Mouse (Mus musculus): ENCODE results near the gene Clrn1. TPM values are rescaled to one million over a fixed set of nuclear protein-coding genes. Genes with fewer than 3 reads are reported as not detected.
"Not testable (repeated sequence)": the region's sequence is repeated elsewhere in the genome, so short reads cannot be mapped to it uniquely, and the experiment has no call there.

The Clrn1 gene
- not detected for total RNA-seq (2021)

DNA sequence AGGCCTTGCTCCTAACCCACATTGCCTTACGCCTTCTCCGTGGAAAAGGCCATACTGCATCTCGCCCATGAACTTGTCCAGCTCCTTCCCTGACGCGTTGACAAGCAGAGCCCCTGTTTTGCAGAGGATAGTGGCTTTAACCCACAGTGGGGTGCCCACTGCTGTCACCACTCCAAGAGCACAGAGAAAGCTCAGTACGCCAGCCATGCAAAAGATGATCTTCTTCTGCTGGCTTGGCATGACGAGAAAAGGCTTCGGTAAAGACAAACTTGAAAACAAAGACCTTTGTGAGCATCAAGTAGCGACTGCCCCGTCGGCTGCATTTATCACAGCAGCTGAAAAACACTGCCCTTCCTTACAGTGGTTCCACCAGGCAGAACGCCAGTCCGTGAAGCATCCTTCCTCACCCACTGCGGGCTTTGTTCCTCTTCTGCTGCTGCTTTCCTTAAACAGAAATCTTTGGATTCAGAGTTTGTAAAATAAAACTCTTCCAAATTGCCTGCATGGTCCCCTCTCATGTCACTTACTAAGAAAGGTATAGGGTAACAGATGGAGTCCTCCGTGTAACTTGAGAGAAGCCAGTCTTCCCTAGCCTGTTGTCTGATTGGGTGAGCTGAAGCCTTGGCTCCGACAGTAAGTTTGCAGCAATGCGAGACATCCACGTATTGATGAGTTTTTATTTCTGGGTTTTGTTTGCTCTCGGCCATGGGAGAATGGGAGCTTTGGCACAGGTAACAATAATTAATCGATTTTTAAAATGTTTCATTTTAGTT lies at the start of gene Clrn1:
Gene Clrn1, minus strand, starts transcription at position 540 of the 773 bp plus-strand sequence.
- DNase-seq (ENCODE audit: low spot score), result no peak

DNA sequence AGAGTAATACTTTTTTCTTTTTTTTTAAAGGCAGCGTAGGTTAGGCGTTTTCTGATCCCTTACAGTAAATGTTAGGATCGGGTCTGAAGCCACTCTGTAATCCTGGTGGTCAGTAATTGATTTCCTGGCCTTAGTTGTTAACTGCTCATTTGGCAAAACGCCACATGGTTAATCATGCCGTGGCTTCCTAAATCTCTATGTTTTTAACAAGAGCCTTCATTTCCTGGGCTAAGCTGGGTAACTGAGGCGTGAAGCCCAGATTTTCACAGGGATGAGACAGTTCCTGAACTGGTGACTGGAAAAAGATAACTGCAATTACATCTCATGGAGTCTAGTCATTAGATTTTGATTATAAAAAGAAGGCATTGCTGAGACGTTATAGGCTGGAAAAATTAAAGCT lies 38.9 kb upstream of the Clrn1 start:
- DNase-seq (ENCODE audit: low spot score), result no peak

More for the DNA sequence above, at the start of gene Clrn1:
- intact Hi-C loops (cut with DNase I), result no loop called here

DNA sequence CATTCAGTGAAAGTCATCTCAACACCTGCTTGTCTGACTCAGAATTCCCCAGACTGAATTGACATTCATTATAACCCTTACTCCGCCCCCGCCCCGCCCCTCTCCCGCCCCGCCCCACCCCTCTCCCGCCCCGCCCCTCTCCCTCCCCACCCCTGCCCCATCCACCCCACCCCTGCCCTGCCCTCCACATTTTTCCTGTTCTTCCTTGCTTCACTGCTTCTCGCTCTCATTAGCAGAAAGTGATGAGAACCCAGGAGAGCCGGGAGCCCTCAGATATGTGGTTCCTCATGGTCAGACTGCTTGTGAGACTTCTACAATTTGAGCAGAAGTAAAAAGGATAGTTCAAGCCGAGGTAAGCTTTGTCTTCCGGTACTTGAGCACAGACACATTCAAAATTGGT lies 38.0 kb upstream of the Clrn1 start:
- intact Hi-C loops (cut with DNase I), result no loop called here
- no peak for DNase-seq (ENCODE audit: low spot score)

More for the DNA sequence above, 38.9 kb upstream of the Clrn1 start:
- intact Hi-C loops (cut with DNase I), result no loop called here

DNA sequence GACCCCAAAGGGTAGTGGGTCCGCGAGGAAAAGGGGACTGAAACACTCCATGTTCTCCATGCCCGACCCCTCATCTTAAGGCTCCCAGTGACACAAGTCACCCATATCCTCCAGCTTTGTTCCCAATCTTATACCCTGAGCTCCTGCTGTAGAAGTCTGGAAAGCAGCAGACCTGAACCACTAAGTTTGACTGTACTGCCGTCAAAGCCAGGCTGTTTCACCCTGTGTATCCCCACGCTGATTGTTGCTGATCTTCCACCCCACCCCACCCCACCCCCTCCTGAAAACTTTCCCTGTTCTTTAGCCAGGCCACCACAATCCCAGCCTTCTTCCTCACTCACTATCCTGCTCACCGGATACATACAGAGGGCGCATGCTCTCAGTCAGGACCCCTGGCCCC lies 37.5 kb upstream of the Clrn1 start:
- intact Hi-C loops (cut with DNase I), result no loop called here
- no peak for DNase-seq (ENCODE audit: low spot score)

DNA sequence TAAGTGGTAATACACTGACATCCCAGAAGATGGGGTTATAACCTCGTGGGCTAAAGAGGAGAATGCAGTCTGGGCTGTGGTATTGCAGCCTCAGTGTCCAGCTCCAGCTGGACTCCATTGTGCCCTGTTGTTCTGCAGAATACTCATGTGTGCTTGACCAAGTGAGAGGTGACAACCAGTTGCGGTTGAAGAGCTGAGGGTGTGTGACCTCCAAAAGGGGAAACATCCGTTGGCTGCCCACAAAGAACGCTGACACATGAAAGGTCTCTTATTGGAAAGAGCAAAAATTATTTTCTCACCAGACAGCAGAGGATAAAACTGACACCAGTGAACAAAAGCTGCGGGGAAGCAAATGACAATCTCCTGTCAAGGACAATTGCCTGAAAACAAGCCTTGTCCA lies 36.2 kb upstream of the Clrn1 start:
- no peak for DNase-seq (ENCODE audit: low spot score)
- intact Hi-C loops (cut with DNase I), result no loop called here

DNA sequence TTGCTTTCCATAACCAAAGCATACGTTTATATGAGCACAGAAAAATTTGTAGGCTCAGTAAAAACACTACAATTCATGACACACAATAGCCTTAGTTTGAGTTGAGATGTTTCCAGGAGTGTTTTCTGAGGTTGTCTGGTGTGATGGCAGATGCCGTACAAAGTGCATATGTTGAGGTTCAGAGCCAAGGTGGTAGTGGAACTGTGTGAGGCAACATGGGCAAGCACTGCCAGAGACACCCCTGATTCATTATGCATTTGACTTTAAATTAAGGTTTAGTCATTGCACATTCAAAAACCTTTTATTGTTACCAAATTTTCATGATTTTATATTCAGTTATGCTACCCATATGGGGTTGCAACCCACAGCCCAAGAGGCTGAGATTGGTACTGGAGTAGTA lies 19.5 kb upstream of the Clrn1 start:
- no peak for DNase-seq (ENCODE audit: low spot score)
- intact Hi-C loops (cut with DNase I), result no loop called here

DNA sequence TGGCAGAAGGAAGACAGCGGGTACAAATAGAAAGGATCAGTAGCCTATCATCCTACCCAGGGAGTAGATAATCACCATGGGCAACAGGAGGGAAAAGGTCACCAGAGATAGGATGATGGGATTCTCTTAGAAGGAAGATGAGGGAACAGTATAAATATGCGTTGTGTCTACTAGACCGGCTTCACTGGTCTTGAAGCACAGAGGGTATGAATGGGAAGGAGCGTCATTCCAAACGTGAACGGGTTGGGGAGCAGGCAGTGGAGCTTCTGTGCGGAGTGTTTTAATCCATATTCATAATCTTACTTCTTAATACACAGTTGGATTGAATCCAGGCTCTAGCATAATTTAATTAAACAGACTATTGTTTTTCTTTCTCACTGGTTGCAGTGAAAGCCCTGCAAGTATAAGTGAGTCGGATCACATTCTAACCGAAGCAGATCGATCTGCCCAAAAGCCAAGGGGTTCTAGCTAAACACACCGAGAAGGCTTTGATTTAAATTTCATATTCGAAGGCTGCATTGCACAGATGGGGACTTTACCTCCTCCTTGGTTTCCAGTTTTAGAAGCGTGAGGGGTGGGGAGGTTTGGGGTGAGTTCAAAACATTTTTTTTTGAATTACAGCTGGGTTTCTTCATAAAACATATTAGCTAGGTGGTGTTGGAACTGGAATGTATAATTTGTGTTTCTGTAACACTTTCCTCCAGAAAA lies 17.1 kb upstream of the Clrn1 start:
- no peak for DNase-seq (ENCODE audit: low spot score)
- intact Hi-C loops (cut with DNase I), result no loop called here

DNA sequence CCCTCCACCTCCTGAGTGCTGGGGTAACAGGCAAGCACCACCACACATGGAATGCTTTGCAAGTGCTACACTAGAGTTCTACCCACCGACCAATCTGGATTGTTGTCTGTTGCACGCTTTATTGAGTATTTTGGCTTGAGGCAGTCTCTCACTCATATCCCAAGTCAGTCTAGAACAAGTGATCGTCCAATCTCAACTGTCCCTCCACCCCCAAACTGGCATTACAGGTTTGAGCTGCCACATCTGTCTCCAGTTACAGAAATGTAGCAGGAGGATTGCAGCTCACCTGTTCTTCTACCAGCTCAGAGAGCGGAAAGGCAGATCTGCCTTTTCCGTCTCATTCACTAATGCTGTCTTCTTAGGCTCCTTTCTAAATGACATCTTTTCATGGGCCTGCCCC lies 10.0 kb upstream of the Clrn1 start:
- no peak for DNase-seq (ENCODE audit: low spot score)
- intact Hi-C loops (cut with DNase I), result no loop called here

DNA sequence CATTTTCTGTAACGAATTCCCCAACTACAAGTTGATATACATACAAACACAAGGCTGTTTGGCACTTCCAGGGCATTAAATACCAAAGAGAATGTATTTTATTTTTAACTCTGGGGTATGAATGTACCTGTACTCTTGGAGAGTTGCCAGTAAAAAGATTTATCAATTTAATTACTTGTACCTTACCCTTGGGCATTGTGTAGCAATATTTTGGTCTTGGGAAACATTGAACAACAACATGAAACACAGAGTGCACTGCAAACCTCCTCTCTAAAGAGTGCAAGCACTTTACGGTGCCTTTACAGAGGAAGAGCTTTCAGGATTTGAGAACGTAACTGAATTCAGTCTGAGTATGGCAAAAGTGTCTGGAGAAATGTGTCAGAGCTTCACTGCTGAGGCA lies 9.4 kb upstream of the Clrn1 start:
- intact Hi-C loops (cut with DNase I), result no loop called here
- DNase-seq (ENCODE audit: low spot score), result no peak

DNA sequence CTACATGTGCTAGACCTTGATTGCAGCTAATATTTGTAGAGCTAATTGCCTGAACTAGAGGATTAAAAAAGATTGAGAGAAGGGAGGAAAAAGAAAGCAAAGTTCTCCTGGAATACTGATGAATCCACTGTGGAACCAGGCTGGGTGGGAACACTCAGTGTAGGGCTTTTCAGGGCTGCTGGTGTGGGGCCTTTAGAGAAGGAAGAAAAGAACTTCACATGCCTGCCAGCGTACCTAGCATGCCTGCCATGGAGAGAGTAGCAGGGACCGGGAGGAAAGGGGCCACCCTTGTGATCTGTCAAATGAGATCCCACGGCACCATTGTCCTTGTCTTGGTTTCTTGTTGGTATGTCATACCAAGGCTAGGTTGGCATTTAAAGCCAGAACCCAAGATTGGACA lies 4.5 kb upstream of the Clrn1 start:
- intact Hi-C loops (cut with DNase I), result no loop called here
- DNase-seq (ENCODE audit: low spot score), result no peak

DNA sequence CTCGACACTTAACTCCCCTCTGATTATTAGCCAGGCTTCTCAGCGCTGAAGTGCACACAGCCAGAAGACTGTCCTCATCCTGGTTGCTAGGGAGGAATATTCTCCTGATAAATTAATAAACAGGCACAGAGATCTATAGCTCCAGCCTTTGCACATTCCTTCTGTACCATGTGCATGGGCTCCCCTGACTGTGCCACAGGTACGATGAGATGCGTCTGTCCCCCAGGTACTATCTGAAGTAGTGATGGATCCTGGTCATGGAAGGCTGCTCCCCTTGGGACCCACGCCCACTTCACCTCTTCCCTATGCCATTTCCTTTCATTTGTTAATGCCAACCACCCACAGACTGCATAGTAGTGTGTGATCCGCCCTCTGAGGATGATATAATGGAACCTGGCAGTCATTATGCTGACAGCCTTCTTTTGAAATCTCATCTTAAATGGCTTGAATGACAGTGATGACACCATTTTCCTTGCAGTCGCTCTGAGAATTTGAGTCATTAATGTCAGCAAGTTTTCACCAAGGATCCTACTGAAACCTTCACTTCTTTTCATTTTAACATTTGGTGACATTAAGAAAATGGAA lies 3.1 kb upstream of the Clrn1 start:
- DNase-seq (ENCODE audit: low spot score), result no peak
- intact Hi-C loops (cut with DNase I), result no loop called here

DNA sequence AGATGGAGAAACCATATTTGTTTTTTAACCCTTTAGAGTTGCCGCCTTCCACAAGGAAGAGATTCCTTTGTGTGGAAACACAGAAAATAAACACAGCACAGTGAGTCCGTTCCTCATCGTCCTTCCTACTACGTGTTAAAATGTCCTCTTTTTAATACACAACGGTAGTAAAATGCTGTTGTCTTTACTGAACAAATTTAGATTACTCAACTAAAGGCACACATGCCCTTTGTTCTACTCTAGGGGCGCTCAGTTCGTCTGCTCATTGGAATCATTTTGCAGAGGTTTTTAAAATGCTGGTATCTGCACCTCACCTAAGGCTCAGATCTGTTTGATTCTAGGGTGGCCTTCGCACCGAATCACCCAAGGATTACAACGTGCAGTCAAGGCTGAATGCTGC lies 2.6 kb upstream of the Clrn1 start:
- no peak for DNase-seq (ENCODE audit: low spot score)
- intact Hi-C loops (cut with DNase I), result no loop called here

DNA sequence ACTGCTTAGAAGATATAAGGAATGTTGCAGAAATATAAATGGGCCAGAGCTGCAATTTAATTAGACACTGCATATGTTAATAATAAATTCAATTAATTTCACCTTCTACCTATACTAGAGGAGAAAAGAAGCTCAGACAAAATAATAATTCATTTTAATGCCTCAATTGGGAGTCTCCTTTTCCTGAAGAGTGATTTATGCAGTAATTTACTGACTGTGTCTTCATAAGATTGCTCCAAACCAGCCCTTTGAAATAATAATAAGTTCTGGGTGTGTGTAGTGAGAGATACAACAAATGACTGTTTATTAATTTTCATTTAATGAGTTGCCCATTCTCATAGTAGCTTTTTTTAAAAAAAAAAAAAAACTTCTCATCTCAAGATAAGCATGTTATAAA lies 1.6 kb downstream of the Clrn1 start:
- DNase-seq (ENCODE audit: low spot score), result no peak
- intact Hi-C loops (cut with DNase I), result no loop called here

DNA sequence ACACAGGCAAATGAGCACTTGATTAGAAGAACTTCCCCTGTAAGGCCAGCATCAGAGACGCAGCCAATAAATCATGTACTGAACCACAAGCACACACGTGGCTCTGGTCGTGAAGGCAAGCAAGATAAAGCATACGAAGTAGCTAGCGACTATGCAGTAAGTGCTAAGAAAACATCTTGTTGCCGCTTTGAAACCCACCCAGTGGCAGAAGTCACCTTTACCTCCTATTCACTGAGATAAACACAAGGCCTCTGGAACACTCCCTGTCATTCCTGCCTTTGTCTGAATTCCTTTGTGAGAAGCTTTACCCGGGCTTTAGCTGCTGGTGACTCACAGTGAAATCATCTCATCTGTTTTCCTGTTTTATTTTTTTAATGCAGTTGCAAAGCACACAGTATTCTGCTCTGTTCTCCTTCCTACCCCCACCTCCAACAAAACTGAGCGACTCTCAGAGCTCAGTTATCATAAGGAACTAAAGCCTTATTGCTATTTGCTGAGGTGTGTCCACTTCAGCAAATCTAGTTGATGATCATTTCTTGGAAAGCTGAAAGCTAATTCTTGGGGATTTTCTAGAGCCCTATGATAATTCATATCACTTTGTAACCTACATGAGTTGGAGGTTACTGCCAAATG lies 2.1 kb downstream of the Clrn1 start:
- DNase-seq (ENCODE audit: low spot score), result no peak
- intact Hi-C loops (cut with DNase I), result no loop called here

DNA sequence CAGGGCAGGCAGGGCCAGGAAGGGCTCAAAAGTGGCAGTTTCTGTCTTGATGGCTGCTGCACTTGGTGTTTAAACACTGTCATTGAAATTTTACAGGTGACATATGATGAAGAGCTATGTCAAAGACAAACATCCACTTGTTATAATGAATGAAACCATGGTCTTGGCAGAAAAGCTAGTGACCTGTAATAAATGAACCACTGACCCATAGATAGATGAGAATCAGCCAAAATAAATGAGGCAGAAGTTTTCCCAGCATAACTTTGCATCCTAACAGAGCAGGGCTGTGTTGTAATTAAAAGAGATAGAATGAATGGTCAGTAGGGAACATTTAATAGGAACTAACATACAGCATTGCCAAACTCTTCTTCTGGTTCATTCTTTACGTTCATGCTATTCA lies 4.1 kb downstream of the Clrn1 start:
- DNase-seq (ENCODE audit: low spot score), result no peak
- intact Hi-C loops (cut with DNase I), result no loop called here

DNA sequence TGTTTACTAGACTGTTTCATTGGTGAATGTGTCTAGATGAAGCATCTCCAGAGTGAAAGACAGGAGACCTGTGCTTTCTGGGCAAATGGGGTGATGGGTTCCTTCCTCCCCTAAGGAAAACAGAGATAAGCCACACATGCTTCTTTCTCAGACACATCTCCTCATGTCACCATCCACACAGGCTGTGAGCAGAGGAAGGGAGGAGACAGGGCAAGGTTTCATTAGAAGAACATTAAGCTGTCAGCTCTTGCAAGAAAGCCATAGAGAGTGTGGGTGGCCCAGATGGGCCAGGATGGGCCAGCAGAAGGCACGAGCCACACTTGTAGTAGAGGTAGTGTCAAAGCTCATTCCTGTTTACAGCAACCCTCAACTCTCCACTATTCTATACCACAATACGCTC lies 5.0 kb downstream of the Clrn1 start:
- DNase-seq (ENCODE audit: low spot score), result no peak
- intact Hi-C loops (cut with DNase I), result no loop called here

DNA sequence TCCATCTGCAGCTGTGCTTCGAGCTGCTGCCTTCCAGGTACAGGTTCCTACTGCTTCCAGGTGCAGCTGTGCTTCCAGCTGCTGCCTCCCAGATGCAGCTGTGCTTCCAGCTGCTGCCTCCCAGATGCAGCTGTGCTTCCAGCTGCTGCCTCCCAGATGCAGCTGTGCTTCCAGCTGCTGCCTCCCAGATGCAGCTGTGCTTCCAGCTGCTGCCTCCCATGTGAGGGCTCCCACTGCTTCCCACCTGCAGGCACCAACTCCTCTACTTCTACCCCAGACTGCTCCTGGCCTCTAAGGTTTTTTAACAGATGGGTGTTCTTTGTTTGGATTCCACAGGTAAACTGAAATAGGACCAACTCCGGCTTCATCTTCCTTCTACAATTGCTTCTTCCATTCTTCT lies 13.3 kb downstream of the Clrn1 start:
- DNase-seq (ENCODE audit: low spot score); intact Hi-C loops (cut with DNase I): not testable (repeated sequence)

DNA sequence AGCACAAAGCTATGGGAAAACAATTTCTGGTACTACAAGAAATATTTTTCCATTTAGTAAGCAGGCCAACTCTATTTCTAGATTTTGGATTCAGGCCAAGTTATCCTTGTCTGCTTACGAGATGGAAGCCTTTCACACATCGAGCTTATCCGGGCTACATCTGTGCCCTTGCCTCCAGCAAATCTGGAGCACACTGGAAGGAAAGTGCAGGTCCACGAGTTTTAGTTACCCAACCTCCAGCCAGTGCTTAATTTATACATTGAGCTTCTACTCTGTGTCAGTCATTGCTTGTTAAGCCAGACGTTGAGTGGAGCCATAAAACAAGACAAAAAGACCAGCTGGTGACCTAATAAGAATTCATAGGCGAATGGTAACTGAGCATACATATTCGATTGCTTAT lies 19.4 kb downstream of the Clrn1 start:
- no peak for DNase-seq (ENCODE audit: low spot score)
- intact Hi-C loops (cut with DNase I), result no loop called here

DNA sequence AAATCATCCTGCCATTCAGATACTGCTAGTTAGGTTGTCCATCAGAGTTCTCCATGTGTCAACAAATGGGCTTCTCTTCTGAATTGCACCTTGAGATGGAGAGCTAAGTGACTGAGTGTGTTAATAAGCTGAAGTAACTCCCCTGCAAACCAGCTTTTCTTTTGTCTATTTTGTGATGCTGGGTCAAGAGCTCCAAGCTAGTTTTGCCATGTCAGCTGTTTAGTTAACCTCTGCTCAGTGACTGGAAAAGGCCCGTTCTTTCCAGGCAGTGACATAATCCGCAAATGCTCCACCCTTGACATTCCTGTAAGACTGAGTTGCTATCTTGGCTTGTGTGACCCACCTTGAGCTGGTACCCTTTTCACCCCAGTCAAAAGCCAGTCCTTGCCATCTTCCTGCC lies 22.2 kb downstream of the Clrn1 start:
- no peak for DNase-seq (ENCODE audit: low spot score)
- intact Hi-C loops (cut with DNase I), result no loop called here

DNA sequence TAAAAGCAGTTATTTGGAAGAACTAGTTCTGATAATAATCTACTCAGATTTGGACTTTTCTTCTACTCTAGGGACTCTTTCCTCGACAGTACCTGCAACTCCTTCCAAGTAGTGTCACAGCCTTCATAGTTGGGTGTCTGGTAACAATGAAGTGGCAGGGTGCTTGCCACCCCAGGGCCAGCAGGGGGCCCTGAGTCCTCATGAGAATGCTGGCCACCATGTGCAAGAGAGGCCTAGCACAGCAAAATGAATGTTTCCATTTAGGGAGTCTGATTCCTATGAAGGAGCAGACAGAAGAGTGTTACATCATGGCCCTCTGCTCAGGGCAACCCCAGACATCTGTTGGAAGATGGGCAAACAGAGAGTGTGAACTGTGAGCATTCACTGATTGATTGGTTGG lies 41.7 kb downstream of the Clrn1 start:
- DNase-seq (ENCODE audit: low spot score), result no peak
- intact Hi-C loops (cut with DNase I), result loop anchor here (10.0 kb wide), 1 partner anchor 211 kb away; no protein-coding TSS in a partner anchor

Data from heart, postnatal 25 days (tissue).